Mouse (Mus musculus) MEL (cell line): ENCODE measurements at regions not wholly inside any gene's neighbourhood (a gene's known extent, or its start where the extent isn't known, plus 50 kb on each side); places are given as distances from the start of the nearest gene placed in this dataset.

Experiments
- DNase-seq: peaks from one replicate; pipeline ENCODE4 v3.0.0; 2011; ENCODE audit warnings: low read depth, low spot score
- H3K27ac ChIP-seq: 2 replicates; pipeline ENCODE4 v1.5.1; 2012; ENCODE audit warnings: low read depth, mild to moderate bottlenecking, control low read depth, low read length, moderate library complexity; ENCODE audit not compliant: control insufficient read depth
- H3K27me3 ChIP-seq, 2 experiments: fragments of 150-350 bp in 1 of 2; sonication (generic) in 1 of 2; 2 replicates each; pipeline ENCODE4 v1.6.1; 2012; ENCODE audit warnings: low read length in 2 of 2, mild to moderate bottlenecking in 2 of 2, improper control_type of control experiment in 1 of 2, moderate library complexity in 1 of 2; ENCODE audit not compliant: insufficient read depth in 2 of 2, control insufficient read depth in 1 of 2
- H3K36me3 ChIP-seq, 2 experiments: 2 replicates each; pipeline ENCODE4 v1.6.1; 2012 to 2014; ENCODE audit warnings: low read length in 2 of 2, improper control_type of control experiment in 1 of 2, inconsistent platforms in 1 of 2, mild to moderate bottlenecking in 1 of 2; ENCODE audit not compliant: insufficient read depth in 2 of 2, control insufficient read depth in 1 of 2
- H3K4me1 ChIP-seq, 2 experiments: fragments of 150-350 bp in 1 of 2; sonication (generic) in 1 of 2; 2 replicates each; pipeline ENCODE4 v1.6.1; 2012; ENCODE audit warnings: low read length in 2 of 2, improper control_type of control experiment in 1 of 2, mild to moderate bottlenecking in 1 of 2; ENCODE audit not compliant: insufficient read depth in 2 of 2, control insufficient read depth in 1 of 2
- H3K4me3 ChIP-seq, 2 experiments: fragments of 150-350 bp in 1 of 2; sonication (generic) in 1 of 2; 2 replicates each; pipeline ENCODE4 v1.5.1; 2012; ENCODE audit warnings: low read depth in 2 of 2, low read length in 2 of 2, mild to moderate bottlenecking in 2 of 2, moderate library complexity in 2 of 2, control low read depth in 1 of 2, improper control_type of control experiment in 1 of 2; ENCODE audit not compliant: control insufficient read depth in 1 of 2, insufficient read depth in 1 of 2
- H3K79me2 ChIP-seq: 2 replicates; pipeline ENCODE4 v1.6.1; 2012; ENCODE audit warnings: mild to moderate bottlenecking, low read length, moderate library complexity; ENCODE audit not compliant: control insufficient read depth, poor library complexity, insufficient read depth
- H3K9ac ChIP-seq: 2 replicates; pipeline ENCODE4 v1.6.1; 2012; ENCODE audit warnings: low read depth, mild to moderate bottlenecking, control low read depth, low read length, moderate library complexity; ENCODE audit not compliant: control insufficient read depth, poor library complexity, severe bottlenecking
- H3K9me3 ChIP-seq: fragments of 150-350 bp; sonication (generic); replicated peaks from 2 replicates; pipeline ENCODE4 v1.6.1; 2012; ENCODE audit warnings: mild to moderate bottlenecking, low read length, improper control_type of control experiment, moderate library complexity; ENCODE audit not compliant: insufficient read depth
- CHD1 ChIP-seq: IDR thresholded peaks from 2 replicates; pipeline ENCODE4 v1.6.1; 2012; ENCODE audit warnings: low read depth, mild to moderate bottlenecking, inconsistent platforms, low read length, improper control_type of control experiment
- CHD2 ChIP-seq: IDR thresholded peaks from 2 replicates; pipeline ENCODE4 v1.6.1; 2011; ENCODE audit warnings: low read length, improper control_type of control experiment
- CTCF ChIP-seq, 3 experiments: IDR thresholded peaks in 2 of 3; conservative IDR thresholded peaks in 1 of 3; 2 replicates each; pipeline ENCODE4 v1.5.1; 2011 to 2012; ENCODE audit warnings: low read length in 3 of 3, low read depth in 2 of 3, mild to moderate bottlenecking in 2 of 3, improper control_type of control experiment in 1 of 3, inconsistent platforms in 1 of 3, mixed read lengths in 1 of 3, moderate library complexity in 1 of 3; ENCODE audit not compliant: control insufficient read depth in 1 of 3, insufficient read depth in 1 of 3, poor library complexity in 1 of 3, severe bottlenecking in 1 of 3
- E2F4 ChIP-seq: IDR thresholded peaks from 2 replicates; pipeline ENCODE4 v1.6.1; 2011; ENCODE audit warnings: low read depth, low read length, improper control_type of control experiment, borderline replicate concordance
- EP300 ChIP-seq, 2 experiments: IDR thresholded peaks; 2 replicates each; pipeline ENCODE4 v1.6.1; 2011; ENCODE audit warnings: improper control_type of control experiment in 2 of 2, low read length in 2 of 2, low read depth in 1 of 2, mild to moderate bottlenecking in 1 of 2
- ETS1 ChIP-seq: IDR thresholded peaks from 2 replicates; pipeline ENCODE4 v1.6.1; 2012; ENCODE audit warnings: low read depth, mild to moderate bottlenecking, inconsistent platforms, low read length, improper control_type of control experiment, moderate library complexity
- GABPA ChIP-seq: IDR thresholded peaks from 2 replicates; pipeline ENCODE4 v1.6.1; 2012; ENCODE audit warnings: low read depth, mild to moderate bottlenecking, inconsistent platforms, low read length, improper control_type of control experiment, moderate library complexity
- GATA1 ChIP-seq: IDR thresholded peaks from 2 replicates; pipeline ENCODE4 v1.6.1; 2011; ENCODE audit warnings: low read depth, low read length, improper control_type of control experiment
- JUND ChIP-seq: IDR thresholded peaks from 2 replicates; pipeline ENCODE4 v1.6.1; 2011; ENCODE audit warnings: low read depth, mild to moderate bottlenecking, improper control_type of control experiment, low read length
- KAT2A ChIP-seq: conservative IDR thresholded peaks from 2 replicates; pipeline ENCODE4 v1.6.1; 2012; ENCODE audit warnings: low read depth, low read length, improper control_type of control experiment, inconsistent platforms
- MEF2A ChIP-seq: IDR thresholded peaks from 2 replicates; pipeline ENCODE4 v1.6.1; 2014; ENCODE audit warnings: low read depth, mild to moderate bottlenecking, inconsistent platforms, low read length, improper control_type of control experiment; ENCODE audit not compliant: poor library complexity, insufficient replicate concordance, severe bottlenecking; ENCODE audit errors: extremely low read depth
- MXI1 ChIP-seq: IDR thresholded peaks from 2 replicates; pipeline ENCODE4 v1.6.1; 2011; ENCODE audit warnings: mild to moderate bottlenecking, low read depth, low read length, improper control_type of control experiment
- MYB ChIP-seq: IDR thresholded peaks from 2 replicates; pipeline ENCODE4 v1.6.1; 2011; ENCODE audit warnings: mild to moderate bottlenecking, low read depth, low read length, improper control_type of control experiment
- MYC ChIP-seq: IDR thresholded peaks from 2 replicates; pipeline ENCODE4 v1.6.1; 2011; ENCODE audit warnings: low read depth, mild to moderate bottlenecking, low read length, improper control_type of control experiment, moderate library complexity
- NELFE ChIP-seq: IDR thresholded peaks from 2 replicates; pipeline ENCODE4 v1.6.1; 2011; ENCODE audit warnings: low read depth, low read length, improper control_type of control experiment
- POLR2A ChIP-seq, 2 experiments: IDR thresholded peaks; 2 replicates each; pipeline ENCODE4 v1.6.1; 2011 to 2012; ENCODE audit warnings: low read length in 2 of 2, mild to moderate bottlenecking in 2 of 2, control low read depth in 1 of 2, improper control_type of control experiment in 1 of 2, low read depth in 1 of 2, moderate library complexity in 1 of 2; ENCODE audit not compliant: control insufficient read depth in 1 of 2, insufficient read depth in 1 of 2, poor library complexity in 1 of 2
- POLR2AphosphoS2 ChIP-seq: IDR thresholded peaks from 2 replicates; pipeline ENCODE4 v1.6.1; 2011; ENCODE audit warnings: low read length, improper control_type of control experiment
- POLR2AphosphoS5 ChIP-seq: IDR thresholded peaks from 2 replicates; pipeline ENCODE4 v1.6.1; 2012; ENCODE audit warnings: low read depth, borderline replicate concordance, mild to moderate bottlenecking, inconsistent platforms, low read length, moderate library complexity, mixed read lengths
- RAD21 ChIP-seq: IDR thresholded peaks from 2 replicates; pipeline ENCODE4 v1.6.1; 2011; ENCODE audit warnings: mild to moderate bottlenecking, low read depth, low read length, improper control_type of control experiment
- TAL1 ChIP-seq: IDR thresholded peaks from 2 replicates; pipeline ENCODE4 v1.6.1; 2012; ENCODE audit warnings: mild to moderate bottlenecking, inconsistent platforms, low read length, moderate library complexity, mixed read lengths
- UBTF ChIP-seq: IDR thresholded peaks from 2 replicates; pipeline ENCODE4 v1.6.1; 2012; ENCODE audit warnings: low read depth, mild to moderate bottlenecking, inconsistent platforms, low read length, improper control_type of control experiment, moderate library complexity, borderline replicate concordance; ENCODE audit not compliant: insufficient read depth
- USF1 ChIP-seq: IDR thresholded peaks from 2 replicates; pipeline ENCODE4 v1.6.1; 2014; ENCODE audit warnings: low read depth, mild to moderate bottlenecking, inconsistent platforms, low read length, improper control_type of control experiment, moderate library complexity
- USF2 ChIP-seq, 2 experiments: IDR thresholded peaks; 2 replicates each; pipeline ENCODE4 v1.6.1; 2011 to 2012; ENCODE audit warnings: improper control_type of control experiment in 2 of 2, low read length in 2 of 2, borderline replicate concordance in 1 of 2, inconsistent platforms in 1 of 2, low read depth in 1 of 2, mild to moderate bottlenecking in 1 of 2; ENCODE audit not compliant: insufficient read depth in 1 of 2
- ZKSCAN1 ChIP-seq: IDR thresholded peaks from 2 replicates; pipeline ENCODE4 v1.6.1; 2012; ENCODE audit warnings: low read depth, mild to moderate bottlenecking, inconsistent platforms, low read length, improper control_type of control experiment, moderate library complexity
- ZNF384 ChIP-seq: IDR thresholded peaks from 2 replicates; pipeline ENCODE4 v1.6.1; 2012; ENCODE audit warnings: low read depth, mild to moderate bottlenecking, inconsistent platforms, low read length, improper control_type of control experiment

- no peak overlapping the region for H3K4me3 ChIP-seq
These were observed 350.9 kb upstream of the Cdh5 start for GRCm38 (mm10) chr8:103750278-103751097.

GRCm38 (mm10) chr8:103751161-103751560 is 350.3 kb upstream of the Cdh5 start:
- H3K27ac ChIP-seq = no peak overlapping the region
- no peaks in the 10 kb centered on the region for H3K4me1 ChIP-seq
- H3K36me3 ChIP-seq = no peaks in the 10 kb centered on the region
- no peaks in the 10 kb centered on the region for H3K27me3 ChIP-seq
- TF ChIP-seq TAL1 (no peak), USF1 (no peak), NELFE (no peak), MYC (no peak), GATA1 (no peak), ZKSCAN1 (no peak), RAD21 (no peak)
- no peak overlapping the region for H3K4me3 ChIP-seq
- H3K9ac ChIP-seq = no peak overlapping the region
- no peaks in the 10 kb centered on the region for H3K9me3 ChIP-seq
- H3K79me2 ChIP-seq = no peaks in the 10 kb centered on the region
- no peak for DNase-seq

More at GRCm38 (mm10) chr8:103750278-103751097, 350.9 kb upstream of the Cdh5 start:
- no peak for DNase-seq
- no peaks in the 10 kb centered on the region for H3K79me2 ChIP-seq
- no peaks in the 10 kb centered on the region for H3K27me3 ChIP-seq
- no peaks in the 10 kb centered on the region for H3K9me3 ChIP-seq
- no peaks in the 10 kb centered on the region for H3K4me1 ChIP-seq
- no peak overlapping the region for H3K9ac ChIP-seq
- H3K36me3 ChIP-seq = no peaks in the 10 kb centered on the region
- no peak for TF ChIP-seq POLR2AphosphoS2
- TF ChIP-seq CHD2 = no peak
- TF ChIP-seq UBTF = no peak
- TF ChIP-seq ETS1 = no peak
- TF ChIP-seq MEF2A = no peak
- TF ChIP-seq CTCF (IDR thresholded peaks at IDR 0.05 in 2 of 3, conservative IDR thresholded peaks at IDR 0.05 in 1 of 3; ENCODE audit: control insufficient read depth in 1 of 3, insufficient read depth in 1 of 3, low read depth in 2 of 3, low read length in 3 of 3, poor library complexity in 1 of 3, severe bottlenecking in 1 of 3) = no peak
- no peak for TF ChIP-seq ZNF384
- TF ChIP-seq NELFE = no peak
- TF ChIP-seq EP300 (IDR thresholded peaks at IDR 0.05; ENCODE audit: low read depth in 1 of 2, low read length in 2 of 2) = no peak
- no peak for TF ChIP-seq ZKSCAN1
- no peak for TF ChIP-seq JUND
- TF ChIP-seq MXI1 = no peak
- TF ChIP-seq CHD1 = no peak
- TF ChIP-seq E2F4 = no peak
- TF ChIP-seq POLR2AphosphoS5 = no peak
- TF ChIP-seq MYB = no peak
- TF ChIP-seq KAT2A = no peak
- no peak for TF ChIP-seq POLR2A (IDR thresholded peaks at IDR 0.05; ENCODE audit: control insufficient read depth in 1 of 2, insufficient read depth in 1 of 2, low read depth in 1 of 2, low read length in 2 of 2, poor library complexity in 1 of 2)
- TF ChIP-seq USF2 (IDR thresholded peaks at IDR 0.05; ENCODE audit: borderline replicate concordance in 1 of 2, insufficient read depth in 1 of 2, low read depth in 1 of 2, low read length in 2 of 2) = no peak
- TF ChIP-seq GABPA = no peak
- H3K27ac ChIP-seq = no peak overlapping the region
